Mouse (Mus musculus) gastrocnemius, adult 2 months (tissue): ENCODE data around the gene Glis1. TPM values are rescaled to one million over a fixed set of nuclear protein-coding genes. Genes with fewer than 3 reads are reported as not detected.

Source experiments
- DNase-seq: peaks from one replicate; pipeline ENCODE4 v3.0.0; 2022
- H3K27ac ChIP-seq: fragments of 200-600 bp; 2 replicates; pipeline ENCODE4 v1.8.1; 2022; ENCODE audit warnings: mild to moderate bottlenecking
- H3K4me3 ChIP-seq: fragments of 200-600 bp; 2 replicates; pipeline ENCODE4 v1.8.1; 2022; ENCODE audit warnings: mild to moderate bottlenecking, moderate library complexity
- CTCF ChIP-seq: fragments of 200-600 bp; IDR thresholded peaks from 2 replicates; pipeline ENCODE4 v1.8.1; 2022; ENCODE audit warnings: antibody characterized with exemption, mild to moderate bottlenecking, moderate library complexity
- intact Hi-C: fragments of 180-260 bp; cut with DNase I; formaldehyde crosslinking; loops from one replicate; pipeline ENCODE4 v1.15.1; 2025
- total RNA-seq, 2 experiments: library from RNA; stranded (reverse); gene quantifications; 2 replicates each; pipeline ENCODE4 v1.2.3; 2021

The Glis1 gene
- total RNA-seq, 2 experiments from 2014 or later: 0.15 to 0.20 TPM

- intact Hi-C loops: no loop called here
- TF ChIP-seq CTCF: no peak
- peak; percentile 12 for DNase-seq
- Histone ChIP-seq H3K27ac (no peak overlapping the region), H3K4me3 (no peak overlapping the region)
Measured at GRCm38 (mm10) chr4:107541821-107542220, 107.4 kb downstream of the Glis1 start.

GRCm38 (mm10) chr4:107544843-107545242, 110.5 kb downstream of the Glis1 start:
- Histone ChIP-seq H3K27ac (no peak overlapping the region), H3K4me3 (no peak overlapping the region)
- intact Hi-C loops: no loop called here
- DNase-seq: no peak
- no peak for TF ChIP-seq CTCF

- intact Hi-C loops: no loop called here
- no peak for TF ChIP-seq CTCF
- no peak overlapping the region for H3K27ac ChIP-seq
- H3K4me3 ChIP-seq: no peak overlapping the region
- DNase-seq: no peak
Measured at GRCm38 (mm10) chr4:107545726-107546125, 111.3 kb downstream of the Glis1 start.

- intact Hi-C loops: no loop called here
Measured at GRCm38 (mm10) chr4:107546525-107546924, 112.1 kb downstream of the Glis1 start.

GRCm38 (mm10) chr4:107550096-107550495, 115.7 kb downstream of the Glis1 start:
- peak; percentile 13 for DNase-seq
- TF ChIP-seq CTCF: no peak

More at GRCm38 (mm10) chr4:107546525-107546924, 112.1 kb downstream of the Glis1 start:
- TF ChIP-seq CTCF: no peak
- Histone ChIP-seq H3K27ac (peak overlapping the region; percentile 54; the same call in 1 of the 2 replicates), H3K4me3 (no peak overlapping the region)
- DNase-seq: peak; percentile 59

GRCm38 (mm10) chr4:107550546-107550945, 116.2 kb downstream of the Glis1 start:
- Histone ChIP-seq H3K27ac (no peak overlapping the region), H3K4me3 (no peak overlapping the region)
- DNase-seq: peak; percentile 9
- TF ChIP-seq CTCF: no peak
- intact Hi-C loops: no loop called here

More at GRCm38 (mm10) chr4:107550096-107550495, 115.7 kb downstream of the Glis1 start:
- intact Hi-C loops: no loop called here
- Histone ChIP-seq H3K27ac (no peak overlapping the region), H3K4me3 (no peak overlapping the region)

- peak; percentile 20 for DNase-seq
- intact Hi-C loops: no loop called here
- no peak for TF ChIP-seq CTCF
- no peak overlapping the region for H3K4me3 ChIP-seq
- H3K27ac ChIP-seq: no peak overlapping the region
Measured at GRCm38 (mm10) chr4:107552696-107553095, 118.3 kb downstream of the Glis1 start.

GRCm38 (mm10) chr4:107553774-107554173, 119.4 kb downstream of the Glis1 start:
- no peak overlapping the region for H3K27ac ChIP-seq
- intact Hi-C loops: no loop called here
- TF ChIP-seq CTCF: no peak

GRCm38 (mm10) chr4:107558801-107559200, 124.4 kb downstream of the Glis1 start:
- no peak for TF ChIP-seq CTCF
- no peak overlapping the region for H3K27ac ChIP-seq
- intact Hi-C loops: no loop called here
- H3K4me3 ChIP-seq: no peak overlapping the region
- DNase-seq: peak; percentile 5

More at GRCm38 (mm10) chr4:107553774-107554173, 119.4 kb downstream of the Glis1 start:
- no peak overlapping the region for H3K4me3 ChIP-seq
- DNase-seq: no peak

GRCm38 (mm10) chr4:107561056-107561455, 126.7 kb downstream of the Glis1 start:
- Histone ChIP-seq H3K4me3 (no peak overlapping the region), H3K27ac (no peak overlapping the region)
- no peak for TF ChIP-seq CTCF
- intact Hi-C loops: no loop called here
- DNase-seq: peak; percentile 14

- intact Hi-C loops: no loop called here
- no peak for DNase-seq
- TF ChIP-seq CTCF: no peak
Measured at GRCm38 (mm10) chr4:107568159-107568558, 133.8 kb downstream of the Glis1 start.

GRCm38 (mm10) chr4:107568881-107569443, 134.6 kb downstream of the Glis1 start:
- Histone ChIP-seq H3K4me3 (no peak overlapping the region), H3K27ac (no peak overlapping the region)
- no peak for DNase-seq
- intact Hi-C loops: no loop called here
- no peak for TF ChIP-seq CTCF

More at GRCm38 (mm10) chr4:107568159-107568558, 133.8 kb downstream of the Glis1 start:
- Histone ChIP-seq H3K27ac (no peak overlapping the region), H3K4me3 (no peak overlapping the region)

GRCm38 (mm10) chr4:107570329-107571014, 136.1 kb downstream of the Glis1 start:
- intact Hi-C loops: no loop called here
- Histone ChIP-seq H3K27ac (no peak overlapping the region), H3K4me3 (no peak overlapping the region)
- DNase-seq: peak; percentile 1
- TF ChIP-seq CTCF: no peak
